Mouse (Mus musculus) lung, embryonic 15.5 days (tissue): ENCODE measurements around the gene Ofcc1. TPM values are rescaled to one million over a fixed set of nuclear protein-coding genes. Genes with fewer than 3 reads are reported as not detected.

Experiments used
- ATAC-seq: fragments of 200-750 bp; cut with Nextera tagmentation; 2 replicates; pipeline ENCODE4 v1.8.0; 2017; ENCODE audit warnings: moderate number of reproducible peaks, borderline replicate concordance; ENCODE audit not compliant: low FRiP score, low TSS enrichment; ENCODE audit errors: extremely low read depth
- H3K27ac ChIP-seq: fragments of 300-500 bp; sonication (generic); 2 replicates; pipeline ENCODE4 v1.5.1; 2015; ENCODE audit warnings: moderate library complexity, mild to moderate bottlenecking, inconsistent platforms
- H3K27me3 ChIP-seq: fragments of 300-500 bp; sonication (generic); 2 replicates; pipeline ENCODE4 v1.6.1; 2015; ENCODE audit warnings: inconsistent platforms
- H3K36me3 ChIP-seq: fragments of 300-500 bp; sonication (generic); 2 replicates; pipeline ENCODE4 v1.6.1; 2015; ENCODE audit warnings: inconsistent platforms
- H3K4me1 ChIP-seq: fragments of 300-500 bp; sonication (generic); 2 replicates; pipeline ENCODE4 v1.6.1; 2015; ENCODE audit warnings: inconsistent platforms
- H3K4me2 ChIP-seq: fragments of 300-500 bp; sonication (generic); 2 replicates; pipeline ENCODE4 v1.6.1; 2015; ENCODE audit warnings: inconsistent platforms, mild to moderate bottlenecking, moderate library complexity
- H3K4me3 ChIP-seq: fragments of 300-500 bp; sonication (generic); 2 replicates; pipeline ENCODE4 v1.5.1; 2015; ENCODE audit warnings: mild to moderate bottlenecking, inconsistent platforms
- H3K9ac ChIP-seq: fragments of 300-500 bp; sonication (generic); 2 replicates; pipeline ENCODE4 v1.6.1; 2015; ENCODE audit warnings: inconsistent platforms
- H3K9me3 ChIP-seq: fragments of 300-500 bp; sonication (generic); 2 replicates; pipeline ENCODE4 v1.6.1; 2016; ENCODE audit warnings: inconsistent platforms
- WGBS: fragments of 180-500 bp; shearing (Covaris S2); methylation state at CpG from one replicate; pipeline ENCODE4 v1.1.7; 2015; 5-methylcytosine and 5-hydroxymethylcytosine counted together
- polyA plus RNA-seq: library from polyadenylated mRNA; unstranded; fragments of >200 nt; fragmentation: Nextera tagmentation; extraction: Ambion mirVana; gene quantifications from 2 replicates; pipeline ENCODE4 v1.2.1, GENCODE M21; 2015

Gene Ofcc1
- polyA plus RNA-seq, 1 experiment from 2014 or later = not detected

DNA sequence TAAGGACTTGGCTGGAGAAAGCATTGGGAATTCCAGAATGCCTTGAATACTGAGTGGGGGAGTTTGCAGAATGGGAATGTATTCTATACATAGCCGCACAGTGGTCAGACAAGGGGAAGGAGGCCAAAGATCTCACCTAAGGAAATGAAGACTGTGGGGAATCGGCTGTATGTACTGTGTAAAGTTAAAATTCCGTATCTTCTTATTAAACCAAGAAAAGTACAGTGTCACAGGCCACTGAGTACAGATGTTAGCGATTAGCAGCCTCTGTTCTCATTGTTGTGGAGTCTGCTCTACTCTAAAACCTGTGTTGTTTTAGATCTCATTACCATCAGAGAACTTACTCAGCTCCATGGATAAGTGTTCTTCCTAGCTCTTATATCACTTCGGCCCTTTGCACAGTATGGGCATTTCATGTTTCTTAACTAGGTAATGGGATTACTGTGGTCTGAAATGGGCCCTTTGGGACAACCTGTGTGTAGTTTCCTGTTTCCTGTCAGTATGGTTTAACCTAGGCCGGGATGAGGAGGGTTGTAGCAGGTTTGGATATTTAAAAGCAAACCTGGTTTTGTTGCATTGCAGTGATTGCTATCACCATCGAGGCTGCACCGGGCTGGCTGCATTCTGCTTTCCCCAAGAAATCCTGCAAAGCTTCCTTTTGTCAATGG, 392.8 kb downstream of the Ofcc1 start:
- H3K36me3 ChIP-seq = no peaks in the 10 kb centered on the region
- no peak overlapping the region for H3K27ac ChIP-seq
- no peaks in the 10 kb centered on the region for H3K4me1 ChIP-seq
- H3K4me3 ChIP-seq = no peak overlapping the region
- no peak overlapping the region for H3K4me2 ChIP-seq
- H3K9ac ChIP-seq = no peak overlapping the region
- no peaks in the 10 kb centered on the region for H3K9me3 ChIP-seq
- 83% methylated on average over 8 of the region's 8 CpGs for WGBS
- H3K27me3 ChIP-seq = no peaks in the 10 kb centered on the region
- ATAC-seq = no peak

DNA sequence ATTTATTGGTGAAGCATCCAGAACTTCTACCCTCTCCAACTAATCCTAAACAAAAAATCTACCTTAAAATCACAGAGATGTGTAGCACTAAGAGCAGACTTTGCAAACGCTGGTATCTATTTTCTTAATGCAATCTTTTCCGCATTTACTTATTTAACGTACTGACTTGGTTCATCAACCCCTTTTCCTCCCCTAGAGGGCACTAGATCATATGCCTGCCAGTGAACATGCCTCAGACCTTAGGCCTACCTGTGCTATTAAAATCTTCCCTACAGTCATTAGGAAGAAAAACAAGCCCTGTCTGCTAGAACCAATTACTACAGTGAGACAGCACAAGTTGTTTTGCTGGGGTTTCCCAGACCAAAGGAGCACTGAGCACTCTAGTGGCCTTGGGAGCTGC, 404.0 kb downstream of the Ofcc1 start:
- H3K4me3 ChIP-seq = no peak overlapping the region
- H3K27me3 ChIP-seq = no peaks in the 10 kb centered on the region
- H3K9ac ChIP-seq = no peak overlapping the region
- H3K27ac ChIP-seq = no peak overlapping the region
- no peak for ATAC-seq
- no peak overlapping the region for H3K4me2 ChIP-seq
- H3K36me3 ChIP-seq = no peaks in the 10 kb centered on the region
- H3K9me3 ChIP-seq = no peaks in the 10 kb centered on the region
- WGBS = 63% methylated on average over 3 of the region's 3 CpGs
- no peaks in the 10 kb centered on the region for H3K4me1 ChIP-seq

DNA sequence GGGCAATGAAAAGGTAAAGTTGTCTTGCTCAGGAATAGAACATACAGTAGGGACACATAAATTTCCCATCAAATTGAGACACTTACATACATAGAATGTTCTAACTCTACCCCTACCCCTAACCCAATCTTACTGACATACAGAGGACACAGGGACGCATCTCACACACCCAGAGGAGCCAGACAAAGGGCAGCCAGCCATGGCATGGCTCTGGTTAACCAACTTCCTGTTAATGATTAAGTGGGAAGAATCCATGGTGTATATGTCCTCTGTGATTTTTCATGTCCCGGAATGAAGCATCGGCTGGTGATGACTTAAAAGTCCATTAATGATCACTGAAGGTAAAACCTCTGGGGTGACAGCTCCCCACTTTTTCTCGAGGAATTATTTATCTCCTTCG, 405.2 kb downstream of the Ofcc1 start:
- Histone ChIP-seq H3K9ac (no peak overlapping the region), H3K4me1 (no peaks in the 10 kb centered on the region), H3K4me3 (no peak overlapping the region), H3K9me3 (no peaks in the 10 kb centered on the region), H3K36me3 (no peaks in the 10 kb centered on the region), H3K4me2 (no peak overlapping the region), H3K27ac (no peak overlapping the region), H3K27me3 (no peaks in the 10 kb centered on the region)
- 76% methylated on average over 5 of the region's 5 CpGs for WGBS
- ATAC-seq = no peak
